Mouse (Mus musculus): ENCODE data around the gene Ctdsp2.

Ctdsp2 gene

GRCm38 (mm10) chr10:127048608-127049394, 70.3 kb downstream of the Ctdsp2 start:
- no peak for DNase-seq

Measured in kidney, postnatal 4 days (tissue).